Mouse (Mus musculus) ES-Bruce4 (cell line): ENCODE data around the gene Sh3d21. TPM values are rescaled to one million over a fixed set of nuclear protein-coding genes. Genes with fewer than 3 reads are reported as not detected.

Source experiments
- H3K27ac ChIP-seq: 2 replicates; pipeline ENCODE4 v1.5.1; 2012; ENCODE audit warnings: low read length, inconsistent platforms; ENCODE audit not compliant: insufficient read depth
- H3K27me3 ChIP-seq: 2 replicates; pipeline ENCODE4 v1.6.1; 2012; ENCODE audit warnings: mild to moderate bottlenecking, low read length, inconsistent platforms; ENCODE audit not compliant: control insufficient read depth, poor library complexity, insufficient read depth, severe bottlenecking
- H3K36me3 ChIP-seq: 2 replicates; pipeline ENCODE4 v1.6.1; 2012; ENCODE audit warnings: inconsistent platforms, mild to moderate bottlenecking, low read length, moderate library complexity; ENCODE audit not compliant: control insufficient read depth, poor library complexity, insufficient read depth, severe bottlenecking
- H3K4me1 ChIP-seq: one replicate; pipeline ENCODE4 v1.8.1; 2011; ENCODE audit warnings: low read length; ENCODE audit not compliant: control insufficient read depth, insufficient read depth
- H3K4me3 ChIP-seq: 2 replicates; pipeline ENCODE4 v1.5.1; 2011; ENCODE audit warnings: low read depth, mild to moderate bottlenecking, low read length
- H3K9ac ChIP-seq: 2 replicates; pipeline ENCODE4 v1.6.1; 2012; ENCODE audit warnings: low read depth, mild to moderate bottlenecking, inconsistent platforms; ENCODE audit not compliant: poor library complexity, severe bottlenecking
- H3K9me3 ChIP-seq: replicated peaks from 2 replicates; pipeline ENCODE4 v1.6.1; 2012; ENCODE audit warnings: mild to moderate bottlenecking, low read length, inconsistent platforms; ENCODE audit not compliant: control insufficient read depth, poor library complexity, insufficient read depth, severe bottlenecking
- CTCF ChIP-seq: IDR thresholded peaks from one replicate; pipeline ENCODE4 v1.8.1; 2011; ENCODE audit warnings: low read depth, low read length
- EP300 ChIP-seq: IDR thresholded peaks from 2 replicates; pipeline ENCODE4 v1.6.1; 2011; ENCODE audit warnings: low read depth, low read length; ENCODE audit not compliant: insufficient read depth
- POLR2A ChIP-seq: IDR thresholded peaks from one replicate; pipeline ENCODE4 v1.8.1; 2011; ENCODE audit warnings: low read length; ENCODE audit not compliant: insufficient read depth
- polyA plus RNA-seq: library from polyadenylated mRNA; stranded (reverse); fragments of >200 nt; gene quantifications from 2 replicates; pipeline ENCODE4 v1.2.4, GENCODE M21; 2011; ENCODE audit warnings: low read depth; ENCODE audit not compliant: missing spikeins, insufficient read depth, insufficient read length

Gene Sh3d21
- polyA plus RNA-seq, 1 experiment = 6.0 TPM

GRCm38 (mm10) chr4:126150949-126151320 lies 12.4 kb downstream of the Sh3d21 start:
- Histone ChIP-seq H3K4me1 (no peaks in the 10 kb centered on the region), H3K4me3 (peak overlapping the region; percentile 25; the same call in 1 of the 2 replicates), H3K36me3 (no peaks in the 10 kb centered on the region), H3K9me3 (no peaks in the 10 kb centered on the region), H3K9ac (no peak overlapping the region), H3K27me3 (no peaks in the 10 kb centered on the region), H3K27ac (peak overlapping the region; percentile 49)
- TF ChIP-seq POLR2A = no peak
- no peak for TF ChIP-seq CTCF
- TF ChIP-seq EP300 = no peak

GRCm38 (mm10) chr4:126150297-126150948 lies 12.9 kb downstream of the Sh3d21 start:
- Histone ChIP-seq H3K27ac (peak overlapping the region; percentile 49), H3K27me3 (no peaks in the 10 kb centered on the region), H3K9me3 (no peaks in the 10 kb centered on the region), H3K9ac (no peak overlapping the region), H3K4me1 (no peaks in the 10 kb centered on the region), H3K4me3 (peak overlapping the region; percentile 25), H3K36me3 (no peaks in the 10 kb centered on the region)
- TF ChIP-seq CTCF (no peak), EP300 (peak; percentile 83)

GRCm38 (mm10) chr4:126149798-126150197 lies 13.5 kb downstream of the Sh3d21 start:
- Histone ChIP-seq H3K4me1 (no peaks in the 10 kb centered on the region), H3K9ac (no peak overlapping the region), H3K27ac (no peak overlapping the region), H3K36me3 (no peaks in the 10 kb centered on the region), H3K4me3 (no peak overlapping the region), H3K9me3 (no peaks in the 10 kb centered on the region), H3K27me3 (no peaks in the 10 kb centered on the region)
- TF ChIP-seq CTCF (no peak), POLR2A (no peak), EP300 (no peak)

- H3K27me3 ChIP-seq = no peaks in the 10 kb centered on the region
- no peaks in the 10 kb centered on the region for H3K36me3 ChIP-seq
- no peak overlapping the region for H3K27ac ChIP-seq
- TF ChIP-seq CTCF (no peak), POLR2A (no peak), EP300 (no peak)
- H3K4me3 ChIP-seq = peak overlapping the region; percentile 47
- peak overlapping the region; percentile 72 for H3K9ac ChIP-seq
- H3K4me1 ChIP-seq = no peaks in the 10 kb centered on the region
- no peaks in the 10 kb centered on the region for H3K9me3 ChIP-seq
These were observed 14.1 kb downstream of the Sh3d21 start for GRCm38 (mm10) chr4:126149041-126149676.

- Histone ChIP-seq H3K4me3 (peak overlapping the region; percentile 69), H3K4me1 (no peaks in the 10 kb centered on the region), H3K27ac (peak overlapping the region; percentile 74; the same call in 1 of the 2 replicates), H3K27me3 (no peaks in the 10 kb centered on the region), H3K36me3 (no peaks in the 10 kb centered on the region), H3K9me3 (no peaks in the 10 kb centered on the region), H3K9ac (peak overlapping the region; percentile 72)
- no peak for TF ChIP-seq CTCF
- no peak for TF ChIP-seq POLR2A
- 0 out of 2 replicates have a peak, but pooled peaks have one; percentile 39 for TF ChIP-seq EP300
These were observed 14.9 kb downstream of the Sh3d21 start for GRCm38 (mm10) chr4:126148161-126148961.
